In genomic region chr2:54567632-54568031, GRCm38 (mm10) we compare ENCODE assay signal across 13 mouse cellular contexts.
"Had no signal": no experiment of that assay in that cellular context is flagged by ENCODE, and none has a peak within 500 bp of the region (broad histone marks: within the 10 kb centered on the region; RNA-seq: fewer than 3 reads in every experiment).

No protein-coding gene starts in this region.

- H3K4me2 ChIP-seq: limb, embryonic 12.5 days; liver, embryonic 13.5 days; lung, embryonic 15.5 days; midbrain, embryonic 11.5 days had no signal

- H3K4me1 ChIP-seq: limb, embryonic 12.5 days; liver, embryonic 13.5 days; lung, embryonic 15.5 days; megakaryocyte, embryonic 14.5 days had no signal

- H3K36me3 ChIP-seq: limb, embryonic 12.5 days; liver, embryonic 13.5 days; lung, embryonic 15.5 days had no signal

- H3K9ac ChIP-seq: limb, embryonic 12.5 days; liver, embryonic 13.5 days; liver, postnatal 0 days; lung, embryonic 15.5 days had no signal

- H3K4me3 ChIP-seq: limb, embryonic 12.5 days; liver, embryonic 13.5 days; lung, embryonic 15.5 days; megakaryocyte, embryonic 14.5 days had no signal

- ATAC-seq: liver, postnatal 0 days; midbrain, embryonic 16.5 days had no signal

- H3K27me3 ChIP-seq: limb, embryonic 12.5 days; liver, embryonic 13.5 days; lung, embryonic 15.5 days; megakaryocyte, embryonic 14.5 days had no signal

- H3K9me3 ChIP-seq: limb, embryonic 12.5 days; liver, embryonic 13.5 days; lung, embryonic 15.5 days had no signal

- H3K27ac ChIP-seq: limb, embryonic 12.5 days; liver, embryonic 13.5 days; lung, embryonic 15.5 days; macrophage had no signal

- DNase-seq: kidney, postnatal 25 days; liver; liver, embryonic 13.5 days; liver, postnatal 0 days; lung, postnatal 14 days; thymus, adult 18-20 months; thymus, postnatal 14 days had no signal
